In the genomic region with DNA sequence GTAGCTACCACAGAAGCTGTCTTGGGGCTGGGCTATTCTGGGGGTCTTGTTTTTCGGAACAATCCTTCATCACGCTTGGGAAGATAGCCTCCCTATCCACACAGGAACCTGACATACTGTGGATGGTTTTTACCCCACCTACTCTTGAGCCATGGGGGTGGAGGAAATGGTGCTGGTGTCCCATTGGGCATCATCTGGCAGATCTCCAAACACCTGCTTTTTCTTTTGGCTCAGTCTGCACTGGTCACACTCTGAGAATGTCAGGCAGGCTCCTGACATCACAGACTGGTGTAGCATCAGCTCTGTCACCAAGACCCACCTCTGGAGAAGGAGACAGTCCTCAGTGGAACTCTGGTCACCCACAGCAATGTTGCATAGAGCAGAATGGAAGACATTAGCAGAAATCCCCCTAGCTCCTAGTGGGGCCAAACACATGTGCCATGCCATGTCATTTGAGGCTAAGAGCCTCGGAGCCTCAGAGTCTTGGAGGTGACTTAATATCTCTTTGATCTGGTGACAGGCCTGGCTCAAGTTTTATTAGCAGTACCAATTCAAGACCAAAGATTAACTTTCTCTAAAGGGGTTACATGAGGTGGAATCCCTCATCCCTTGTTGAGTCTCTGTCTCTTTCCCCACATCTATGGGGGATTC, we compare ENCODE assay signal across 8 mouse cellular contexts.
A peak's percentile ranks its signal among the peaks of the same experiment; 100 is the strongest.
DNase-seq lines count a peak whose midpoint lies in the region; ATAC-seq lines count a peak whose summit lies in the region.
"Had no signal": no experiment of that assay in that cellular context is flagged by ENCODE, and none has a peak within 500 bp of the region (broad histone marks: within the 10 kb centered on the region; RNA-seq: fewer than 3 reads in every experiment).

No protein-coding gene starts in this region.

- peak overlapping the region; percentile 39 for H3K4me2 ChIP-seq in kidney, embryonic 15.5 days
- H3K4me2 ChIP-seq in forebrain, embryonic 11.5 days (ENCODE audit: low read depth, low read length, severe bottlenecking) = peak overlapping the region; percentile 34; the same call in 1 of the 2 replicates
- H3K4me2 ChIP-seq in hindbrain, embryonic 16.5 days (ENCODE audit: low read length) = peak overlapping the region; percentile 44
- H3K4me2 ChIP-seq in neural tube, embryonic 13.5 days = peak overlapping the region; percentile 43

- peak; percentile 20 for ATAC-seq in kidney, embryonic 15.5 days (replicated peaks; ENCODE audit: low FRiP score)
- peak; percentile 31 for ATAC-seq in forebrain, embryonic 11.5 days (replicated peaks; ENCODE audit: low FRiP score)
- ATAC-seq in hindbrain, embryonic 16.5 days = peak; percentile 38
- peak; percentile 48 for ATAC-seq in neural tube, embryonic 13.5 days (ENCODE audit: low read depth)

- 0 out of 2 replicates have a peak overlapping the region, but pooled peaks have one; percentile 60 for H3K27ac ChIP-seq in kidney, embryonic 15.5 days
- H3K27ac ChIP-seq in forebrain, embryonic 11.5 days (ENCODE audit: low read depth, low read length) = peak overlapping the region; percentile 74
- H3K27ac ChIP-seq in hindbrain, embryonic 16.5 days (ENCODE audit: low read depth, low read length) = peak overlapping the region; percentile 33; the same call in 1 of the 2 replicates
- H3K27ac ChIP-seq in neural tube, embryonic 13.5 days (replicated peaks) = peak overlapping the region; percentile 86

- no peaks in the 10 kb centered on the region for H3K36me3 ChIP-seq in kidney, embryonic 15.5 days
- H3K36me3 ChIP-seq in forebrain, embryonic 11.5 days (ENCODE audit: control insufficient read depth, insufficient read depth, low read length) = no peaks in the 10 kb centered on the region
- H3K36me3 ChIP-seq in hindbrain, embryonic 16.5 days (ENCODE audit: control insufficient read depth, insufficient read depth, low read length) = no peaks in the 10 kb centered on the region
- H3K36me3 ChIP-seq in neural tube, embryonic 13.5 days = no peaks in the 10 kb centered on the region

- H3K4me1 ChIP-seq in kidney, embryonic 15.5 days = peaks cover 39% of the 10 kb centered on the region
- H3K4me1 ChIP-seq in forebrain, embryonic 11.5 days (replicated peaks; ENCODE audit: control insufficient read depth, insufficient read depth, low read length) = peaks cover 42% of the 10 kb centered on the region
- peaks cover 28% of the 10 kb centered on the region for H3K4me1 ChIP-seq in hindbrain, embryonic 16.5 days (ENCODE audit: control insufficient read depth, insufficient read depth, low read depth, low read length)
- H3K4me1 ChIP-seq in neural tube, embryonic 13.5 days (replicated peaks) = peaks cover 57% of the 10 kb centered on the region

- no peak for DNase-seq in kidney, adult 8-10 months
- peak; percentile 51 for DNase-seq in forebrain, embryonic 11.5 days (ENCODE audit: low spot score)
- DNase-seq in spleen, adult 12 weeks (ENCODE audit: low spot score) = no peak
- DNase-seq in thymus, postnatal 25 days = no peak
- DNase-seq: gastrocnemius, postnatal 25 days had no signal

- H3K9ac ChIP-seq in kidney, embryonic 15.5 days = no peak overlapping the region
- peak overlapping the region; percentile 29; the same call in 1 of the 2 replicates for H3K9ac ChIP-seq in forebrain, embryonic 11.5 days (ENCODE audit: low read length)
- H3K9ac ChIP-seq in hindbrain, embryonic 16.5 days (ENCODE audit: low read depth, low read length) = peak overlapping the region; percentile 52
- peak overlapping the region; percentile 54 for H3K9ac ChIP-seq in neural tube, embryonic 13.5 days

- H3K4me3 ChIP-seq in kidney, embryonic 15.5 days (replicated peaks) = no peak overlapping the region
- H3K4me3 ChIP-seq in forebrain, embryonic 11.5 days (ENCODE audit: low read depth, low read length) = no peak overlapping the region
- H3K4me3 ChIP-seq in hindbrain, embryonic 16.5 days (ENCODE audit: low read length) = no peak overlapping the region
- no peak overlapping the region for H3K4me3 ChIP-seq in neural tube, embryonic 13.5 days

- 19% methylated on average over 3 of the region's 3 CpGs for WGBS in kidney, embryonic 15.5 days
- WGBS in forebrain, embryonic 11.5 days = 20% methylated on average over 3 of the region's 3 CpGs
- 12% methylated on average over 3 of the region's 3 CpGs for WGBS in hindbrain, embryonic 16.5 days
- WGBS in neural tube, embryonic 13.5 days = 22% methylated on average over 3 of the region's 3 CpGs

- peaks cover 6% of the 10 kb centered on the region; the same call in 1 of the 2 replicates for H3K27me3 ChIP-seq in kidney, embryonic 15.5 days
- no peaks in the 10 kb centered on the region for H3K27me3 ChIP-seq in forebrain, embryonic 11.5 days (ENCODE audit: control insufficient read depth, insufficient read depth, low read length)
- no peaks in the 10 kb centered on the region; the same call in 1 of the 2 replicates for H3K27me3 ChIP-seq in hindbrain, embryonic 16.5 days (replicated peaks; ENCODE audit: control insufficient read depth, insufficient read depth, low read length)
- no peaks in the 10 kb centered on the region for H3K27me3 ChIP-seq in neural tube, embryonic 13.5 days

- H3K9me3 ChIP-seq in kidney, embryonic 15.5 days (replicated peaks) = no peaks in the 10 kb centered on the region
- no peaks in the 10 kb centered on the region for H3K9me3 ChIP-seq in forebrain, embryonic 11.5 days (ENCODE audit: control insufficient read depth, low read length)
- no peaks in the 10 kb centered on the region for H3K9me3 ChIP-seq in hindbrain, embryonic 16.5 days (ENCODE audit: control insufficient read depth, low read length)
- no peaks in the 10 kb centered on the region for H3K9me3 ChIP-seq in neural tube, embryonic 13.5 days

Comparison
In these comparisons a context has a peak if more than half of its experiments do, and no peak if none do; other contexts are left out.
1. H3K27ac ChIP-seq: peak in every context shown above with its lines; median percentile 86 in neural tube, embryonic 13.5 days; 74 in forebrain, embryonic 11.5 days; 60 in kidney, embryonic 15.5 days; 33 in hindbrain, embryonic 16.5 days.